Mouse (Mus musculus): ENCODE measurements around the gene Alkbh2. TPM values are rescaled to one million over a fixed set of nuclear protein-coding genes. Genes with fewer than 3 reads are reported as not detected.

The Alkbh2 gene
- total RNA-seq (2023), result 6.2 to 10.9 TPM (median 8.1 TPM) in 4 replicates

GRCm38 (mm10) chr5:114127374-114128349 is at the start of gene Alkbh2:
TSS of gene Alkbh2 (minus strand) at chr5:114128218.

GRCm38 (mm10) chr5:114146028-114146888 is 18.2 kb upstream of the Alkbh2 start, which contains the start of gene Acacb:
TSS of gene Acacb (plus strand) at chr5:114146535.

GRCm38 (mm10) chr5:114130211-114130605 is 2.2 kb upstream of the Alkbh2 start, which contains the start of gene Ung:
TSS of gene Ung (plus strand) at chr5:114130386.

GRCm38 (mm10) chr5:114091057-114091807 is 36.8 kb downstream of the Alkbh2 start, which contains the start of gene Svop:
TSS of gene Svop (minus strand) at chr5:114091570.

Other genes with a start within 250 kb of the Alkbh2 start
- gene Coro1c, start 219.5 kb downstream of the Alkbh2 start, total RNA-seq (2023), result 46.0 to 59.9 TPM (median 49.8 TPM) in 4 replicates
- 66.2 to 78.4 TPM (median 72.7 TPM) in 4 replicates for gene Ssh1, start 134.3 kb downstream of the Alkbh2 start, total RNA-seq (2023)
- 0.47 to 0.66 TPM in 2 of 4 replicates, not detected in the others for gene Dao, start 124.5 kb downstream of the Alkbh2 start, total RNA-seq (2023)
- gene Usp30, start 62.8 kb downstream of the Alkbh2 start, total RNA-seq (2023), result 19.5 to 25.6 TPM (median 21.8 TPM) in 4 replicates
- not detected in 4 replicates for gene Svop, start 36.6 kb downstream of the Alkbh2 start, total RNA-seq (2023)
- 21.4 to 27.1 TPM (median 22.6 TPM) in 4 replicates for gene Ung, start 2.2 kb upstream of the Alkbh2 start, total RNA-seq (2023)
- gene Acacb, start 18.3 kb upstream of the Alkbh2 start, total RNA-seq (2023), result 2.9 to 5.2 TPM (median 4.7 TPM) in 4 replicates
- gene Foxn4, start 145.6 kb upstream of the Alkbh2 start, total RNA-seq (2023), result not detected in 4 replicates
- 23.2 to 27.8 TPM (median 25.0 TPM) in 4 replicates for gene Myo1h, start 160.9 kb upstream of the Alkbh2 start, total RNA-seq (2023)

All from B cell, adult 62 days (primary cell).